Mouse (Mus musculus) splenic B cell, adult 2 months (primary cell): ENCODE measurements around the gene Tmem254a.
"Not testable (repeated sequence)": the region's sequence is repeated elsewhere in the genome, so short reads cannot be mapped to it uniquely, and the experiment has no call there.

Experiments used
- DNase-seq: peaks from one replicate; pipeline ENCODE4 v3.0.0-alpha.2; 2011; ENCODE audit warnings: low read depth, low spot score
- H3K27me3 ChIP-seq: 2 replicates; pipeline ENCODE4 v1.6.1; 2012; ENCODE audit warnings: mild to moderate bottlenecking, low read length, moderate library complexity, mixed read lengths; ENCODE audit not compliant: control insufficient read depth, poor library complexity, insufficient read depth, severe bottlenecking
- H3K36me3 ChIP-seq: 2 replicates; pipeline ENCODE4 v1.6.1; 2012; ENCODE audit warnings: mild to moderate bottlenecking, low read length, moderate library complexity, mixed read lengths; ENCODE audit not compliant: control insufficient read depth, poor library complexity, insufficient read depth, severe bottlenecking

The Tmem254a gene

DNA sequence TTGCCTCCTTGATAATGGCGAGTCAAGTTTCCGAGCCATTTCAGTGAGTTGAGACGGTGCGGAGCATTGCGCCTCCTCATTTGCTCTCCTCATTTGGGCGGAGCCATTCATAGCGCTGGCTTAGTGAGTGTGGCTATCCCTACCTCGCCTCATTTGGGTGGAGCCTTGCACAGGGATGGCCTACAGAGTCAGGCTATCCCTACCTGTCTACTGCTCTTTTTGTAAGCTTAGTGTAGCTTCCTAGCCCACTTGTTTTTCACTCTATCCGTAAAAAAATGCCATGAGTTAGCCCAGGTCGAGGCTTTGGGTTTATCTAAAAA lies at the start of gene Tmem254a:
Tmem254a (minus strand) TSS at position 111 of the 320 bp plus-strand sequence.
- DNase-seq, H3K36me3 ChIP-seq, H3K27me3 ChIP-seq: not testable (repeated sequence)

DNA sequence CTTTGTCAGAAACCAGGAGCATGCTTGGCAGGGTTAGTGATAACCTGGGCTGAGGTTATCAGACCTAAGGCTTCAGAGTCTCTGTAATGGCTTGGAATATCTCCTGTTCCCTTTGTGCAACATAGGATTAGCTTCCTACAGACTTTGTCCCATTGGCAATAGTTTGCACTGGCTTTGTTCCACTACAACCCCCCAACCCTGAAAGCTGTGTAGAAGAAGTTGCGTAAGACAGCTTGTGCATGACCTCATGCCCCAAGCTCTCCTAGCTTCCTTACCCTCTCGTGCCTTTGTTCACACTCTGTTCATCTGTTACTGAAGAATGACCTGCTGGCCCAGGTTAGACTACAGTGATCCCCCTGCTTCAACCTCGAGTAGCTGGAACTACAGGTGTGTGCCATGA lies 30.4 kb upstream of the Tmem254a start:
- H3K36me3 ChIP-seq, H3K27me3 ChIP-seq, DNase-seq: not testable (repeated sequence)

- DNase-seq, H3K27me3 ChIP-seq, H3K36me3 ChIP-seq: not testable (repeated sequence)
These were observed 10.5 kb upstream of the Tmem254a start, which contains the start of gene Cphx1 for GRCm38 (mm10) chr14:25938004-25938403. Cphx1 (plus strand) TSS chr14:25938304.

GRCm38 (mm10) chr14:25936867-25937630 lies 9.6 kb upstream of the Tmem254a start:
- H3K27me3 ChIP-seq, H3K36me3 ChIP-seq, DNase-seq: not testable (repeated sequence)

- DNase-seq, H3K36me3 ChIP-seq, H3K27me3 ChIP-seq: not testable (repeated sequence)
These were observed 484 bp downstream of the Tmem254a start for GRCm38 (mm10) chr14:25926814-25927561.

- DNase-seq, H3K27me3 ChIP-seq, H3K36me3 ChIP-seq: not testable (repeated sequence)
These were observed 8.9 kb downstream of the Tmem254a start for GRCm38 (mm10) chr14:25918427-25919170.

- not testable (repeated sequence) for DNase-seq, H3K27me3 ChIP-seq, H3K36me3 ChIP-seq
These were observed 18.5 kb downstream of the Tmem254a start for GRCm38 (mm10) chr14:25908976-25909375.

GRCm38 (mm10) chr14:25907272-25907671 lies 20.2 kb downstream of the Tmem254a start:
- not testable (repeated sequence) for DNase-seq, H3K27me3 ChIP-seq, H3K36me3 ChIP-seq

DNA sequence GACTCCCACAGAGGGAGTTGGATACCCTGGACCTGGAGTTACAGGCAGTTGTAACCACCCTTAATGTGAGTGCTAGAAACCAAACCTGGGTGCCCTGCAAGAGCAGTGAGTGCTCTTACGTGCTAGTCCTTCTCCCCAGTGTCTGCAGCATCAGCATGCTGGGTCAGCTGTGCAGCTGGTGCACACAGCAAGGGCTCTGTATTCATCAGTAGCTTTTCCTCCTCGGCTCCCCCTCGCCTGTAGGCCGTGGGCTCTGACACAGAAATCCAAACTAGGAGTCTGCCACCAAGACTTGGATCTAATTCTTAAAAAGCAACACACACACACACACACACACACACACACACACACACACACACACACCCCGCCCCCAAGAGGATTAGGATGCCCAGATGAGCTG lies 22.2 kb downstream of the Tmem254a start:
- H3K36me3 ChIP-seq, H3K27me3 ChIP-seq, DNase-seq: not testable (repeated sequence)

- H3K27me3 ChIP-seq, DNase-seq: not testable (repeated sequence)
These were observed 24.5 kb downstream of the Tmem254a start, which contains the start of gene Plac9a for GRCm38 (mm10) chr14:25903000-25903399. Plac9a (minus strand) TSS chr14:25903100.

DNA sequence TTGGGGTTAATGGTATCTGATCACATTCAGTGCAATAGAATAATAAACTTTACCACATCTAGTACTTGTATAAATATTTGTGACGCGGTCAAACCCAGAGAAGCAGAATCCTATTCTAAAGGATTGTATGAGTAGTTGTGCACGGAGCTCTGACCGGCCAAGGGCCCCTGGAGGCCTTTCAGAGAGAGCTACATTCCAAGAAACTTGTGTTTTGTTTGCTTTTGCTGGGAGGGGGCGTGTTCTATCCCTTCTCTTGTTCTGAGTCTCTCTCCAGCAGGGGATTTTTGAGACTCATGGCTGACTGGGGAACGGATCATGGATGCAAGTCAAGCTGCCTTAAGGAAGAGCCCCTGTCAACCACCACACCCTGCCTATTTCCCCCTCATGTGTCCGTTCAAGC lies 31.8 kb downstream of the Tmem254a start:
- not testable (repeated sequence) for H3K36me3 ChIP-seq, DNase-seq, H3K27me3 ChIP-seq

More at GRCm38 (mm10) chr14:25903000-25903399, 24.5 kb downstream of the Tmem254a start, which contains the start of gene Plac9a:
- not testable (repeated sequence) for H3K36me3 ChIP-seq

GRCm38 (mm10) chr14:25894566-25894965 lies 32.9 kb downstream of the Tmem254a start:
- H3K27me3 ChIP-seq, H3K36me3 ChIP-seq, DNase-seq: not testable (repeated sequence)

GRCm38 (mm10) chr14:25885886-25886285 lies 41.6 kb downstream of the Tmem254a start:
- not testable (repeated sequence) for H3K27me3 ChIP-seq, DNase-seq, H3K36me3 ChIP-seq

DNA sequence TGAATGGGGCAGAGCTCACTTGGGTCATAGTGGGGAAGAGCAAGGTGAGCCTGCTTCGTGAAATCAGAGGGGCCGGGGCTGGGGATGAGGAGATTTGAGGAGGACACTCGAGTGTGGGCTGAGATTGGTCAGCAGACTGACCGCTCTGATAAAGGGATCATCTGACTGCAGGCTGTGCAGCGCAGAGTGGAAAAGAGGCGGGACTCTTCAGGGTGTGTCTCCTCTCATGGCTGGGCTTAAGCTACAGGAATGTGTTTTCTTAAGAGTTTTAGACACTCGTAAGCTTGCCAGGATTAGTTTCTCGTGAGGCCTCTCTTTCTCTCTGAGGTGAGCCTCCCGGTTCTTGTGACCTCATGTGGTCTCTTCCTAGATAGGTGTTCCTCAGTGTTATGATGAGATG lies 45.7 kb downstream of the Tmem254a start:
- H3K27me3 ChIP-seq, DNase-seq, H3K36me3 ChIP-seq: not testable (repeated sequence)

DNA sequence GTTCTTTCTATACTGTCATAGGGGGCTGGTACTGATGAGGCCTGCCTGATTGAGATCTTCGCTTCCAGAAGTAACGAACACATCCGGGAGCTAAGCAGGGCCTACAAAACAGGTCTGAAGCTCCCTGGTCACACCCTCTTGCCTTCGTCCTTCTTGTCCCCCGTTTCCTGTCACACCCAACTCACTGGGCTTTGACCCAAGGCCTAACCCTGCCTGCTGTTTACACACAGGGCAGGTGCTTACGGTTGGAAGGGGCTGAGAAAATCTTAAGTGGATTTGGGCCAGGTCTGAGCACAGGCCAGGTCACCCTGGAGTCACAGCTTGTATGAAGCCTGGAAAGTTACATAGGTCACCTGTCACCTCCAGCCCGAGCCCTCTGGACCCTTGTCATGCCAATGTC lies 50.8 kb downstream of the Tmem254a start:
- DNase-seq, H3K27me3 ChIP-seq, H3K36me3 ChIP-seq: not testable (repeated sequence)
